Mouse (Mus musculus): ENCODE data around the gene Vil1. TPM values are rescaled to one million over a fixed set of nuclear protein-coding genes. Genes with fewer than 3 reads are reported as not detected.

The Vil1 gene
- polyA plus RNA-seq, 1 experiment from 2014 or later: 0.13 TPM

GRCm38 (mm10) chr1:74412711-74413110, 3.5 kb downstream of the Vil1 start:
- Histone ChIP-seq H3K4me3 (ENCODE audit: low read depth, low read length) (no peak overlapping the region), H3K4me2 (ENCODE audit: low read depth, low read length) (no peak overlapping the region), H3K36me3 (ENCODE audit: control insufficient read depth, insufficient read depth, low read length) (no peaks in the 10 kb centered on the region), H3K27me3 (replicated peaks; ENCODE audit: control insufficient read depth, insufficient read depth, low read length) (no peaks in the 10 kb centered on the region), H3K9me3 (ENCODE audit: control insufficient read depth, low read length) (no peaks in the 10 kb centered on the region), H3K4me1 (ENCODE audit: control insufficient read depth, insufficient read depth, low read length) (no peaks in the 10 kb centered on the region), H3K9ac (ENCODE audit: low read depth, low read length) (no peak overlapping the region), H3K27ac (replicated peaks; ENCODE audit: low read depth, low read length) (no peak overlapping the region)
- DNase-seq (ENCODE audit: low spot score): no peak
- WGBS: 75% methylated on average over 8 of the region's 8 CpGs
- ATAC-seq (ENCODE audit: low read depth): no peak

GRCm38 (mm10) chr1:74415143-74415542, 6.0 kb downstream of the Vil1 start:
- no peak overlapping the region for H3K9ac ChIP-seq (ENCODE audit: low read depth, low read length)
- ATAC-seq (ENCODE audit: low read depth) (no peak), DNase-seq (ENCODE audit: low spot score) (peak; percentile 24)
- no peaks in the 10 kb centered on the region for H3K27me3 ChIP-seq (replicated peaks; ENCODE audit: control insufficient read depth, insufficient read depth, low read length)
- WGBS: 47% methylated on average over 4 of the region's 4 CpGs
- H3K4me1 ChIP-seq (ENCODE audit: control insufficient read depth, insufficient read depth, low read length): no peaks in the 10 kb centered on the region
- H3K27ac ChIP-seq (replicated peaks; ENCODE audit: low read depth, low read length): no peak overlapping the region
- H3K9me3 ChIP-seq (ENCODE audit: control insufficient read depth, low read length): no peaks in the 10 kb centered on the region
- no peaks in the 10 kb centered on the region for H3K36me3 ChIP-seq (ENCODE audit: control insufficient read depth, insufficient read depth, low read length)
- no peak overlapping the region for H3K4me2 ChIP-seq (ENCODE audit: low read depth, low read length)
- no peak overlapping the region for H3K4me3 ChIP-seq (ENCODE audit: low read depth, low read length)

GRCm38 (mm10) chr1:74418747-74419439, 9.7 kb downstream of the Vil1 start:
- Histone ChIP-seq H3K9me3 (ENCODE audit: control insufficient read depth, low read length) (no peaks in the 10 kb centered on the region), H3K4me3 (ENCODE audit: low read depth, low read length) (no peak overlapping the region), H3K4me1 (ENCODE audit: control insufficient read depth, insufficient read depth, low read length) (no peaks in the 10 kb centered on the region), H3K36me3 (ENCODE audit: control insufficient read depth, insufficient read depth, low read length) (no peaks in the 10 kb centered on the region), H3K27me3 (replicated peaks; ENCODE audit: control insufficient read depth, insufficient read depth, low read length) (no peaks in the 10 kb centered on the region), H3K27ac (replicated peaks; ENCODE audit: low read depth, low read length) (no peak overlapping the region), H3K9ac (ENCODE audit: low read depth, low read length) (no peak overlapping the region), H3K4me2 (ENCODE audit: low read depth, low read length) (no peak overlapping the region)
- no peak for DNase-seq (ENCODE audit: low spot score)
- 0 out of 2 replicates have a peak, but pooled peaks have one; percentile 13 for ATAC-seq (ENCODE audit: low read depth)
- WGBS: 76% methylated on average over 17 of the region's 17 CpGs

- no peak overlapping the region for H3K4me2 ChIP-seq (ENCODE audit: low read depth, low read length)
- no peaks in the 10 kb centered on the region for H3K36me3 ChIP-seq (ENCODE audit: control insufficient read depth, insufficient read depth, low read length)
- H3K27ac ChIP-seq (replicated peaks; ENCODE audit: low read depth, low read length): no peak overlapping the region
- H3K4me1 ChIP-seq (ENCODE audit: control insufficient read depth, insufficient read depth, low read length): no peaks in the 10 kb centered on the region
- DNase-seq (ENCODE audit: low spot score): no peak
- no peak overlapping the region for H3K9ac ChIP-seq (ENCODE audit: low read depth, low read length)
- WGBS: 61% methylated on average over 9 of the region's 9 CpGs
- no peak for ATAC-seq (ENCODE audit: low read depth)
- no peaks in the 10 kb centered on the region for H3K27me3 ChIP-seq (replicated peaks; ENCODE audit: control insufficient read depth, insufficient read depth, low read length)
- no peaks in the 10 kb centered on the region for H3K9me3 ChIP-seq (ENCODE audit: control insufficient read depth, low read length)
- H3K4me3 ChIP-seq (ENCODE audit: low read depth, low read length): no peak overlapping the region
These were observed 10.2 kb downstream of the Vil1 start for GRCm38 (mm10) chr1:74419440-74419794.

GRCm38 (mm10) chr1:74423147-74423546, 14.0 kb downstream of the Vil1 start:
- Histone ChIP-seq H3K4me1 (ENCODE audit: control insufficient read depth, insufficient read depth, low read length) (no peaks in the 10 kb centered on the region), H3K9ac (ENCODE audit: low read depth, low read length) (no peak overlapping the region), H3K27me3 (replicated peaks; ENCODE audit: control insufficient read depth, insufficient read depth, low read length) (no peaks in the 10 kb centered on the region), H3K9me3 (ENCODE audit: control insufficient read depth, low read length) (no peaks in the 10 kb centered on the region), H3K36me3 (ENCODE audit: control insufficient read depth, insufficient read depth, low read length) (no peaks in the 10 kb centered on the region), H3K4me2 (ENCODE audit: low read depth, low read length) (no peak overlapping the region), H3K4me3 (ENCODE audit: low read depth, low read length) (no peak overlapping the region), H3K27ac (replicated peaks; ENCODE audit: low read depth, low read length) (no peak overlapping the region)
- WGBS: 19% methylated on average over 8 of the region's 8 CpGs
- ATAC-seq (ENCODE audit: low read depth): no peak
- peak; percentile 8 for DNase-seq (ENCODE audit: low spot score)

- Histone ChIP-seq H3K9me3 (ENCODE audit: control insufficient read depth, low read length) (no peaks in the 10 kb centered on the region), H3K4me2 (ENCODE audit: low read depth, low read length) (no peak overlapping the region), H3K4me1 (ENCODE audit: control insufficient read depth, insufficient read depth, low read length) (no peaks in the 10 kb centered on the region), H3K27ac (replicated peaks; ENCODE audit: low read depth, low read length) (no peak overlapping the region), H3K36me3 (ENCODE audit: control insufficient read depth, insufficient read depth, low read length) (no peaks in the 10 kb centered on the region), H3K9ac (ENCODE audit: low read depth, low read length) (no peak overlapping the region), H3K27me3 (replicated peaks; ENCODE audit: control insufficient read depth, insufficient read depth, low read length) (no peaks in the 10 kb centered on the region), H3K4me3 (ENCODE audit: low read depth, low read length) (no peak overlapping the region)
- WGBS: 57% methylated on average over 7 of the region's 7 CpGs
- DNase-seq (ENCODE audit: low spot score) (no peak), ATAC-seq (ENCODE audit: low read depth) (no peak)
These were observed 16.7 kb downstream of the Vil1 start for GRCm38 (mm10) chr1:74425845-74426244.

GRCm38 (mm10) chr1:74433220-74433619, 24.0 kb downstream of the Vil1 start:
- DNase-seq (ENCODE audit: low spot score) (no peak), ATAC-seq (ENCODE audit: low read depth) (no peak)
- no peak overlapping the region for H3K27ac ChIP-seq (replicated peaks; ENCODE audit: low read depth, low read length)
- 92% methylated on average over 6 of the region's 6 CpGs for WGBS
- no peak overlapping the region for H3K4me2 ChIP-seq (ENCODE audit: low read depth, low read length)
- H3K4me3 ChIP-seq (ENCODE audit: low read depth, low read length): no peak overlapping the region
- peaks cover 47% of the 10 kb centered on the region for H3K36me3 ChIP-seq (ENCODE audit: control insufficient read depth, insufficient read depth, low read length)
- no peaks in the 10 kb centered on the region for H3K27me3 ChIP-seq (replicated peaks; ENCODE audit: control insufficient read depth, insufficient read depth, low read length)
- H3K9me3 ChIP-seq (ENCODE audit: control insufficient read depth, low read length): no peaks in the 10 kb centered on the region
- no peaks in the 10 kb centered on the region for H3K4me1 ChIP-seq (ENCODE audit: control insufficient read depth, insufficient read depth, low read length)
- H3K9ac ChIP-seq (ENCODE audit: low read depth, low read length): no peak overlapping the region

- Histone ChIP-seq H3K36me3 (ENCODE audit: control insufficient read depth, insufficient read depth, low read length) (peaks cover 60% of the 10 kb centered on the region), H3K4me2 (ENCODE audit: low read depth, low read length) (no peak overlapping the region), H3K9me3 (ENCODE audit: control insufficient read depth, low read length) (no peaks in the 10 kb centered on the region), H3K27me3 (replicated peaks; ENCODE audit: control insufficient read depth, insufficient read depth, low read length) (no peaks in the 10 kb centered on the region), H3K4me3 (ENCODE audit: low read depth, low read length) (no peak overlapping the region), H3K4me1 (ENCODE audit: control insufficient read depth, insufficient read depth, low read length) (no peaks in the 10 kb centered on the region), H3K9ac (ENCODE audit: low read depth, low read length) (no peak overlapping the region), H3K27ac (replicated peaks; ENCODE audit: low read depth, low read length) (no peak overlapping the region)
- ATAC-seq (ENCODE audit: low read depth): no peak
- WGBS: 54% methylated on average over 5 of the region's 5 CpGs
- no peak for DNase-seq (ENCODE audit: low spot score)
These were observed 25.4 kb downstream of the Vil1 start for GRCm38 (mm10) chr1:74434596-74434995.

- 88% methylated on average over 6 of the region's 6 CpGs for WGBS
- Histone ChIP-seq H3K4me2 (ENCODE audit: low read depth, low read length) (no peak overlapping the region), H3K27ac (replicated peaks; ENCODE audit: low read depth, low read length) (no peak overlapping the region), H3K9me3 (ENCODE audit: control insufficient read depth, low read length) (no peaks in the 10 kb centered on the region), H3K4me3 (ENCODE audit: low read depth, low read length) (no peak overlapping the region), H3K36me3 (ENCODE audit: control insufficient read depth, insufficient read depth, low read length) (peaks cover 64% of the 10 kb centered on the region), H3K27me3 (replicated peaks; ENCODE audit: control insufficient read depth, insufficient read depth, low read length) (no peaks in the 10 kb centered on the region), H3K9ac (ENCODE audit: low read depth, low read length) (no peak overlapping the region), H3K4me1 (ENCODE audit: control insufficient read depth, insufficient read depth, low read length) (no peaks in the 10 kb centered on the region)
- DNase-seq (ENCODE audit: low spot score) (no peak), ATAC-seq (ENCODE audit: low read depth) (no peak)
These were observed 26.4 kb downstream of the Vil1 start for GRCm38 (mm10) chr1:74435563-74435962.
